Mouse (Mus musculus): Measurements from ENCODE around the gene Riox2. TPM values are rescaled to one million over a fixed set of nuclear protein-coding genes. Genes with fewer than 3 reads are reported as not detected.
A peak's percentile ranks its signal among the peaks of the same experiment; 100 is the strongest.
"Not testable (repeated sequence)": the region's sequence is repeated elsewhere in the genome, so short reads cannot be mapped to it uniquely, and the experiment has no call there.

Riox2 gene
- 6.0 and 8.2 TPM in 2 replicates for polyA plus RNA-seq (2012; rRNA removed)

DNA sequence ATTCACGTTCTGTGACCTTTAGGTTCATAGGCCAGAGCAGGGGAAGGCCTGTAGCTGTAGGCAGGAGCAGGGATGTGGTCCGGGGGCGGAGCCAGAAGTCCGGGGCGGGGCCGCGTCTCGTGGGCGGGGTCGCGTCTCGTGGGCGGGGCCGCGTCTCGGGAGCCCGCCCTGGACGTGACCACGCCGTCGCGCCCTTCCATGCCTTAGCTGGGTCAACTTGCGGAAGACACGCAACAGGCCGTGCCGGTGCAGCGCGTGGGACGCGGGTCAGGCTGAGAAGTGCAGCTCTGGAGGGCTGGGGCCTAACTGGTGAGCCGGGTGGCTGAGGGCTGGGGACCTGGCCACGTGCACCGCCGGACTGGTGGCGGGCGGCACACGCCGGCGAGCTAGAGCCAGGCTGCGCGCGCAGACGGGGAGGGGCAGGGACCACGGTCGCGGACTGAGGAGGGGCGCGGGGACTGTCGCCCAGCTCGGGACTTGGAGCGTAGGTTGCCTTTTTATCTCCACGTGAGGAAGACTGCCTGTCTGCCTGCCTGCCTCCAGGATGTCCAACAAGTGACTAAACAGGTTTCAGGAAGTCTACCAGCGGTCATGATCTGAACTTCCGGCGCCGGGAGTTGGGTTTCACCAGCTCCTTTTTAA, at the start of gene Riox2:
Gene Riox2 (plus strand): TSS at position 139 of the 642 bp plus-strand sequence.
- WGBS, result under 1% methylated on average over 56 of the region's 56 CpGs
- peak; percentile 64 to 84 for DNase-seq (ENCODE audit: low read depth in 1 of 2, low spot score in 2 of 2)
- peak within 1 kb of the TSS; percentile 70 for H3K27ac ChIP-seq (ENCODE audit: insufficient read depth, low read length)
- H3K4me1 ChIP-seq (ENCODE audit: control insufficient read depth, insufficient read depth, insufficient read length), result peaks cover 6% of the 10 kb centered on the region
- H3K36me3 ChIP-seq (ENCODE audit: control insufficient read depth, insufficient read depth, low read length), result peaks cover 5% of the 10 kb centered on the region; the same call in 1 of the 2 replicates
- H3K4me3 ChIP-seq (ENCODE audit: extremely low read depth, insufficient read depth, insufficient read length), result peak within 1 kb of the TSS; percentile 85
- no peaks in the 10 kb centered on the region for H3K27me3 ChIP-seq (ENCODE audit: control insufficient read depth, insufficient read depth, low read length)
- TF ChIP-seq POLR2A (IDR thresholded peaks at IDR 0.05; ENCODE audit: low read depth, low read length) (peak; percentile 69), CTCF (IDR thresholded peaks at IDR 0.05; ENCODE audit: extremely low read depth, insufficient read depth, insufficient read length, insufficient replicate concordance) (no peak)

DNA sequence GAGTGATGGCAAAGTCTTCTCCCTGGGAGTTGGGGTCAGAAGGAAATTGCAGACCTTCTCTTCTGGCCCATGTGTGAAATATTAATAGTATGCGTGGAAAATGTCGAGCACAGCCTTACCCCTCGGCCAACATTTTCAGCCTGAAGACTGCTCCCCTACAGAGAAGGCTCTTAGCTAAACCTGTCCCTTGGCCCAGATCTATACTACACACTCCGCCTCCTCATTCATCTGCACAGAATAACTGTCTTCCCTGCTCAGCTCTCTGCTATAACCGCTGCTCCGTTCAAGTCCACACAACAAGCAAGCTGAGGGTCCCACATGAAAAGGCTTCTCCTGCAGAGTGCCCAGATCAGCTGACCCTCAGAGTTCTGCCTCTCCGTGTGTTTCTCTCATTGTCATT, 43.6 kb upstream of the Riox2 start:
- Histone ChIP-seq H3K4me1 (ENCODE audit: control insufficient read depth, insufficient read depth, insufficient read length) (no peaks in the 10 kb centered on the region), H3K36me3 (ENCODE audit: control insufficient read depth, insufficient read depth, low read length) (no peaks in the 10 kb centered on the region), H3K27ac (ENCODE audit: insufficient read depth, low read length) (no peak overlapping the region), H3K27me3 (ENCODE audit: control insufficient read depth, insufficient read depth, low read length) (no peaks in the 10 kb centered on the region), H3K4me3 (ENCODE audit: extremely low read depth, insufficient read depth, insufficient read length) (no peak overlapping the region)
- DNase-seq (ENCODE audit: low read depth in 1 of 2, low spot score in 2 of 2), result no peak
- 91% methylated on average over 7 of the region's 7 CpGs for WGBS
- TF ChIP-seq CTCF (IDR thresholded peaks at IDR 0.05; ENCODE audit: extremely low read depth, insufficient read depth, insufficient read length, insufficient replicate concordance), result no peak

DNA sequence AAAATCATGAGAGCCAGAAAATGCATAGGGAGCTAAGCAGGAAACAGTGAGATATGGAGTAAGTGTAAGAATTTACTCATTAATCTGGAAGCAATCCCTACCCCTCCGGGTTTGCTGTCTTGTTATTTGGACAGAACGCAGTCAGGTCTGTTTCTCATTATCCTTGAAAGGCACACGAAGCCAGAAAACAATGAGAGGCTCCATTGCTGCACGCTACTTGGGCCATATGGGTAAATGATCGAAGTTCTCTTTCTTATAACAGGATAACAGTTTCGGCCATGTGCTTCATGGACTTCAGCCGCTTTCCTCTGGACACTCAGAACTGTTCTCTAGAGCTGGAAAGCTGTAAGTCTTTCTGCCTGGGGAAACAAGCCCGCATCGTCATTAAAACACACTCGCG, 38.4 kb upstream of the Riox2 start:
- WGBS, result 90% methylated on average over 11 of the region's 11 CpGs
- Histone ChIP-seq H3K4me3 (ENCODE audit: extremely low read depth, insufficient read depth, insufficient read length) (no peak overlapping the region), H3K27me3 (ENCODE audit: control insufficient read depth, insufficient read depth, low read length) (no peaks in the 10 kb centered on the region), H3K27ac (ENCODE audit: insufficient read depth, low read length) (no peak overlapping the region), H3K36me3 (ENCODE audit: control insufficient read depth, insufficient read depth, low read length) (no peaks in the 10 kb centered on the region), H3K4me1 (ENCODE audit: control insufficient read depth, insufficient read depth, insufficient read length) (no peaks in the 10 kb centered on the region)
- no peak for TF ChIP-seq CTCF (IDR thresholded peaks at IDR 0.05; ENCODE audit: extremely low read depth, insufficient read depth, insufficient read length, insufficient replicate concordance)
- TF ChIP-seq POLR2A (IDR thresholded peaks at IDR 0.05; ENCODE audit: low read depth, low read length), result no peak
- no peak for DNase-seq (ENCODE audit: low read depth in 1 of 2, low spot score in 2 of 2)

DNA sequence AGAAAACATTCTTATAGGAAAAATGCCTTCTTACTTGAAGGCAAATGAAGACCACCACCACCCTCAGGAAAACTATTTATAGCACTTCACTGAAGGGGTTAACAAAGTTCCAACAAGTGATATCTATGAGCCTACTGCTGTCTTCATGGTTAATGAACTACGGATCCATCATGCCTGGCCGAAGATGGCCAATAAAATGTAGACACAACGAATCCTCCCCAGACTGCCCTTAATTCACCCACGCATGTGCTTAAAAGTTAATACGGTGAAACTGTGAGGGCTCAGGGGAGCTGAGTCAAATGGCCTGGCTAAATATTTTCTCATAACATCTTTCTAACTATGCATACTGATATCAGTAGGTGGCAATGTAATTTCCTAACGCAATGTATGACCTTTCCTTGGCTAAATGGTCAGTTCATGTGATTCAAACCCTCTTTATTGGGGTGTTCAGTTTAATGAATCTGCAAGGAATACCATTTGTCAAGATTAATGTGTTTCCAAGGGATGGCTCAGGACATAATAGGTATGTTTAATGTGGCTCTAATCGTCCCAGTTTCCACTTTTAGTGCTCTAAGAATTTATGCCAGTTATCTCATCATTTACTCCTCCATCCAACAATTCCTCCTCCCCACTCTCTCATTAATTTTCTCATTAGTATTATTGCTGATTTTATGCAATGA, 26.6 kb upstream of the Riox2 start:
- no peak overlapping the region for H3K4me3 ChIP-seq (ENCODE audit: extremely low read depth, insufficient read depth, insufficient read length)
- 89% methylated on average over 7 of the region's 7 CpGs for WGBS

DNA sequence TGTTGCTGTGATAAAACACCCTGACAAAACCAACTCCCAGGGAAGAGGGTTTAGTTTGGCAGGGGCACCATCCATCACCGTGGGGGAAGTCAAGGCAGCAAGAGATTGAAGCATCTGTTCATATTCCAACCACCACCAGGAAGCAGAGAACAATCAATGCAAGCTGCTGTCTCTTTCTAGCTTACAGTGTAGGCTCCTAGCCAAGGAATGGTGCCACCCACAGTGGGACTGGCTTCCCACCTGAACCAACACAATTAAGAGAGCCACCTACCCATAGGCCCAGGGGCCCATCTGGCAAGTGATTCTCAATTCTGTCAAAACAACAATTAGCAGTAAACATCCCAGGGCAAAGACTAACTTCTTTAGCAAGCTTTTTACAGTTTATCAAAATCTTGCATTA, 23.4 kb upstream of the Riox2 start:
- no peak for TF ChIP-seq CTCF (IDR thresholded peaks at IDR 0.05; ENCODE audit: extremely low read depth, insufficient read depth, insufficient read length, insufficient replicate concordance)
- no peak for TF ChIP-seq POLR2A (IDR thresholded peaks at IDR 0.05; ENCODE audit: low read depth, low read length)
- WGBS, result 84% methylated on average over 1 of the region's 1 CpGs
- no peak overlapping the region for H3K27ac ChIP-seq (ENCODE audit: insufficient read depth, low read length)
- H3K27me3 ChIP-seq (ENCODE audit: control insufficient read depth, insufficient read depth, low read length), result no peaks in the 10 kb centered on the region
- DNase-seq (ENCODE audit: low read depth in 1 of 2, low spot score in 2 of 2), result no peak
- no peaks in the 10 kb centered on the region for H3K36me3 ChIP-seq (ENCODE audit: control insufficient read depth, insufficient read depth, low read length)
- H3K4me1 ChIP-seq (ENCODE audit: control insufficient read depth, insufficient read depth, insufficient read length), result peaks cover 5% of the 10 kb centered on the region; the same call in 1 of the 2 replicates
- no peak overlapping the region for H3K4me3 ChIP-seq (ENCODE audit: extremely low read depth, insufficient read depth, insufficient read length)

More for the DNA sequence above, 26.6 kb upstream of the Riox2 start:
- no peak overlapping the region for H3K27ac ChIP-seq (ENCODE audit: insufficient read depth, low read length)
- no peaks in the 10 kb centered on the region for H3K27me3 ChIP-seq (ENCODE audit: control insufficient read depth, insufficient read depth, low read length)
- no peak for TF ChIP-seq POLR2A (IDR thresholded peaks at IDR 0.05; ENCODE audit: low read depth, low read length)
- no peak for TF ChIP-seq CTCF (IDR thresholded peaks at IDR 0.05; ENCODE audit: extremely low read depth, insufficient read depth, insufficient read length, insufficient replicate concordance)
- no peak for DNase-seq (ENCODE audit: low read depth in 1 of 2, low spot score in 2 of 2)
- H3K36me3 ChIP-seq (ENCODE audit: control insufficient read depth, insufficient read depth, low read length), result no peaks in the 10 kb centered on the region
- H3K4me1 ChIP-seq (ENCODE audit: control insufficient read depth, insufficient read depth, insufficient read length), result no peaks in the 10 kb centered on the region

DNA sequence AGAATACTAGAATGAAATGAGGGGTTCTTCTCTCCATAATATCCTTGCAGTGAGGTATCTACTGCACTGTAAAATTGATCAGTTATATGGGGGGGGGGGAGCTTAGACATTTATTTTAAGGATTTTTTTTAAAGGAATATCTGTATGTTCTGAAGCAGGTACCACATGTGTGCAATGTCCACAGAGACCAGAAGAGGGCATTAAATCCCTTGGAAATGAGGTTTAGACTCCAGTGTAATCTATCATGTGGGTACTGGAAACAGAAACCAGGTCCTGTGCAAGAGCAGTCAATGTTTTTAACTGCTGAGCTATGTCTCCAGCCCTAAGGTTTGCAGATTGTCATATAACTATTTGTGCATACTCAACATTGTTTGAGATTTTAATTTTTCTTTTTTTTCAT, 22.5 kb upstream of the Riox2 start:
- H3K4me1 ChIP-seq (ENCODE audit: control insufficient read depth, insufficient read depth, insufficient read length), result peaks cover 5% of the 10 kb centered on the region; the same call in 1 of the 2 replicates
- no peak overlapping the region for H3K4me3 ChIP-seq (ENCODE audit: extremely low read depth, insufficient read depth, insufficient read length)
- H3K27me3 ChIP-seq (ENCODE audit: control insufficient read depth, insufficient read depth, low read length), result no peaks in the 10 kb centered on the region

DNA sequence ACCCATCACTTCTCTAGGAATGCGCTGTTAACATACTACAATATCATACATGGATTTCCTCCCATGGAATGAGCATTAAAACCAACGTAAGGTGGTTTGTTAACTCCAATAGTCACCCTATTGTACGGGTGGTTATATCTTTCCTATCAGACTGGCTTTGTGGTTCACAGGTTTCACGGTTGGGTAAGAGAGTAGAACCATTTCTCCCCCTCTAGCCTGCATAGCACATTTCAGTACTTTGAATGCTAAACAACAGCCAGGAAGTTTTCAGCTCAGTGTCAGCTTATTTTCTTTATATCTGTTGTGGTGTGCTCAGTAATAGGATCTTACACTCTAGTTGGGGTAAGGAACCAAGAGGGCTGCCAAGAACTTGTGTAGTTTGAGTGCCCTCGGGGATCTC, 19.8 kb upstream of the Riox2 start:
- Histone ChIP-seq H3K27ac (ENCODE audit: insufficient read depth, low read length) (no peak overlapping the region), H3K36me3 (ENCODE audit: control insufficient read depth, insufficient read depth, low read length) (no peaks in the 10 kb centered on the region), H3K27me3 (ENCODE audit: control insufficient read depth, insufficient read depth, low read length) (no peaks in the 10 kb centered on the region), H3K4me3 (ENCODE audit: extremely low read depth, insufficient read depth, insufficient read length) (no peak overlapping the region), H3K4me1 (ENCODE audit: control insufficient read depth, insufficient read depth, insufficient read length) (peaks cover 5% of the 10 kb centered on the region; the same call in 1 of the 2 replicates)
- DNase-seq (ENCODE audit: low read depth in 1 of 2, low spot score in 2 of 2), result no peak
- TF ChIP-seq CTCF (IDR thresholded peaks at IDR 0.05; ENCODE audit: extremely low read depth, insufficient read depth, insufficient read length, insufficient replicate concordance), result no peak
- no peak for TF ChIP-seq POLR2A (IDR thresholded peaks at IDR 0.05; ENCODE audit: low read depth, low read length)
- 41% methylated on average over 5 of the region's 5 CpGs for WGBS

More for the DNA sequence above, 22.5 kb upstream of the Riox2 start:
- no peak for TF ChIP-seq POLR2A (IDR thresholded peaks at IDR 0.05; ENCODE audit: low read depth, low read length)
- TF ChIP-seq CTCF (IDR thresholded peaks at IDR 0.05; ENCODE audit: extremely low read depth, insufficient read depth, insufficient read length, insufficient replicate concordance), result no peak
- Histone ChIP-seq H3K27ac (ENCODE audit: insufficient read depth, low read length) (no peak overlapping the region), H3K36me3 (ENCODE audit: control insufficient read depth, insufficient read depth, low read length) (no peaks in the 10 kb centered on the region)
- no peak for DNase-seq (ENCODE audit: low read depth in 1 of 2, low spot score in 2 of 2)

DNA sequence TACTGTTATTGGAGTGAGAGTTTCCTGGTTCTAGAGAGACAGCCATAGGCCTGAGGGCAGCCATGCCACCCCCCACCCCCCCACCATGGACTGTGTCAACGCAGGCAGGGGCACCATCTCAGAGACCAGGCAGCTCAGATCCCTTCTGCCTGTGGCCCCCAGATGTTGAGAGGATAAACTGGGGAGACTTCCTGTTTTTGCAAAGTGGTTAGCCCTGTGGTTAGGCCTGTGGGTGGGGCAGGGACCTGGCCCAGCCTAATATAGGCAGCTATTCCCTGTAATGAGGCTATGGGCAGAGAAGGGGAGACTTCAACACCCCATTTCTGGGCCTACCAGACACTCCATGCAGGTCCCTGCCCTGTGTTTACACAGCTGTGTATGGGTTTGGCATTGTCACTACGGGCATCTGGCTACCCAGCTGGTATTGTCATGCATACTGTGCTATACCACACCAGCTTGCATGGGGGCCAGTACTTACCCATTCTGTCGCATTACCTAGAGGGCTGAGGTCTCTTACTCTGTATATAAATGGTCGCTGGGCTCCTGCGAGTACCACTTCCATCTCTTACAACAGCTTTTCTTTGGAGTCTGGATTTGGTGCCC, 12.2 kb upstream of the Riox2 start:
- not testable (repeated sequence) for H3K4me3 ChIP-seq (ENCODE audit: extremely low read depth, insufficient read depth, insufficient read length); H3K27me3 ChIP-seq (ENCODE audit: control insufficient read depth, insufficient read depth, low read length); H3K36me3 ChIP-seq (ENCODE audit: control insufficient read depth, insufficient read depth, low read length); H3K27ac ChIP-seq (ENCODE audit: insufficient read depth, low read length)
- peak in 1 of 2 experiments; percentile 61 for DNase-seq (ENCODE audit: low read depth in 1 of 2, low spot score in 2 of 2)
- 29% methylated on average over 5 of the region's 5 CpGs for WGBS
- peaks cover 11% of the 10 kb centered on the region for H3K4me1 ChIP-seq (ENCODE audit: control insufficient read depth, insufficient read depth, insufficient read length)
